Mouse (Mus musculus) midbrain, embryonic 15.5 days (tissue): ENCODE measurements around the gene F830045P16Rik. TPM values are rescaled to one million over a fixed set of nuclear protein-coding genes. Genes with fewer than 3 reads are reported as not detected.

ENCODE experiments used
- ATAC-seq: fragments of 200-750 bp; cut with Nextera tagmentation; replicated peaks from 2 replicates; pipeline ENCODE4 v1.8.0; 2017; ENCODE audit warnings: moderate TSS enrichment
- H3K27ac ChIP-seq: fragments of 300-500 bp; sonication (generic); 2 replicates; pipeline ENCODE4 v1.5.1; 2015; ENCODE audit warnings: mild to moderate bottlenecking, inconsistent platforms
- H3K27me3 ChIP-seq: fragments of 300-500 bp; sonication (generic); replicated peaks from 2 replicates; pipeline ENCODE4 v1.6.1; 2015; ENCODE audit warnings: inconsistent platforms
- H3K36me3 ChIP-seq: fragments of 300-500 bp; sonication (generic); replicated peaks from 2 replicates; pipeline ENCODE4 v1.6.1; 2015; ENCODE audit warnings: inconsistent platforms
- H3K4me1 ChIP-seq: fragments of 300-500 bp; sonication (generic); 2 replicates; pipeline ENCODE4 v1.6.1; 2015; ENCODE audit warnings: inconsistent platforms
- H3K4me2 ChIP-seq: fragments of 300-500 bp; sonication (generic); 2 replicates; pipeline ENCODE4 v1.6.1; 2015; ENCODE audit warnings: inconsistent platforms, mild to moderate bottlenecking, moderate library complexity
- H3K4me3 ChIP-seq: fragments of 300-500 bp; sonication (generic); 2 replicates; pipeline ENCODE4 v1.5.1; 2015; ENCODE audit warnings: mild to moderate bottlenecking, inconsistent platforms
- H3K9ac ChIP-seq: fragments of 300-500 bp; sonication (generic); 2 replicates; pipeline ENCODE4 v1.6.1; 2015; ENCODE audit warnings: mild to moderate bottlenecking, inconsistent platforms
- H3K9me3 ChIP-seq: fragments of 300-500 bp; sonication (generic); 2 replicates; pipeline ENCODE4 v1.6.1; 2016; ENCODE audit warnings: inconsistent platforms
- WGBS: fragments of 180-500 bp; shearing (Covaris S2); methylation state at CpG from one replicate; pipeline ENCODE4 v1.1.7; 2015; ENCODE audit warnings: mixed read lengths; 5-methylcytosine and 5-hydroxymethylcytosine counted together
- polyA plus RNA-seq: library from polyadenylated mRNA; unstranded; fragments of >200 nt; fragmentation: Nextera tagmentation; extraction: Ambion mirVana; gene quantifications from 2 replicates; pipeline ENCODE4 v1.2.1, GENCODE M21; 2015

F830045P16Rik gene
- not detected in 2 replicates for polyA plus RNA-seq

DNA sequence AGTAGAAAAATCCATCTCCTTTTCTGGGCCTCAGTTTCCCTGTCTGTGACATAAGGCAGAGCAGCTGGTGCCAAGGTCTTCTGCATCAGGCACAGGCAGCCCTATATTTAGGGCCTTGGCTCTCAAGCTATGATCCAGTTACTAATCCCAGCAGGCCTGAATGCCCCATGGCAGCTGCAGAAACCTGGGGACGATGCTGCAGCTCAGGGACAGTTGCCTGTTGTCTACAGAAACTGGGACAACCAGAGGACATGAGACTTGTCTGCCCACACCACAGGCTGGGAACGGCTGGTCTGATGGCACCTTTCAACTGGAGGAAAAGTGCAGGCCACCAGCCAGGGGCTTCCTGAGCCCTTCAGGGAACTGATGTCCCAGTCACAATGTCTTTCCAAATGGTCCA is at the start of gene F830045P16Rik:
Gene F830045P16Rik, minus strand, starts transcription at position 226 of the 400 bp plus-strand sequence.
- ATAC-seq = no peak
- Histone ChIP-seq H3K27me3 (no peaks in the 10 kb centered on the region), H3K9ac (no peak within 1 kb of the TSS), H3K4me3 (no peak within 1 kb of the TSS), H3K36me3 (no peaks in the 10 kb centered on the region), H3K27ac (no peak within 1 kb of the TSS), H3K4me1 (peaks cover 33% of the 10 kb centered on the region), H3K9me3 (no peaks in the 10 kb centered on the region), H3K4me2 (no peak within 1 kb of the TSS)
- 44% methylated on average over 2 of the region's 2 CpGs for WGBS

DNA sequence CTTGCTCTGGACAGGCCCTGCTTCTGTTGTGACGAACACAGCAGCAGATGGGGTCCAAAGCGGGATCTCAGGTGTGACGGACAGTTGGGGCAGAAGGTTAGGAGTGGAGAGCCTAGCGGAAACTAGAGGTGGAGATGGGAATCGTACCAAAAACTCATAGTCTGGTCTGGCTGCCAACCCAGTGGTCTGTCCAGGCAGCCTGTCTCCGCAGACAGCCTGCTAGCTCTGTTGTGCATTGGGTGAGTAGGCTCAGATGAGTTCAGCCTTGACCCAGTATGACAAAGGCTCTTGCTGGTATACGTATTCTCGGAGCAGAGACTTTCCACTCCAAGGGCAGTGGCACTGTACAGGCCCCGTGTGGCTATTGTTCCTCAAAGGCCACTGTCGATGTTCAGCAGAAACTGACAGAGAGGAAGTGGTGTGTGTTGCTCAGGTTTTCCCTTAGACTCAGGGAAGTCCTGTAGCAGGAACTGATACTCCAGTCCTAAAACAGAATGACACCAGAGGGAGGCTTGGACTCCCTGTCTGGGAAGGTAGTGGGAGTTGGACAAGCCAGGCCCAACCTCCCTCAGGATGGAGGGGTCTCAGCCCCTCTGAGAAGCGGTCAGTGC is 49.6 kb upstream of the F830045P16Rik start:
- no peak overlapping the region for H3K4me2 ChIP-seq
- H3K27ac ChIP-seq = no peak overlapping the region
- no peak overlapping the region for H3K9ac ChIP-seq
- no peaks in the 10 kb centered on the region for H3K9me3 ChIP-seq
- no peak overlapping the region for H3K4me3 ChIP-seq
- H3K36me3 ChIP-seq = no peaks in the 10 kb centered on the region
- ATAC-seq = no peak
- no peaks in the 10 kb centered on the region; the same call in 1 of the 2 replicates for H3K27me3 ChIP-seq
- 0 out of 2 replicates have a peak, but pooled peaks cover 7% of the 10 kb centered on the region for H3K4me1 ChIP-seq
- 80% methylated on average over 11 of the region's 11 CpGs for WGBS

DNA sequence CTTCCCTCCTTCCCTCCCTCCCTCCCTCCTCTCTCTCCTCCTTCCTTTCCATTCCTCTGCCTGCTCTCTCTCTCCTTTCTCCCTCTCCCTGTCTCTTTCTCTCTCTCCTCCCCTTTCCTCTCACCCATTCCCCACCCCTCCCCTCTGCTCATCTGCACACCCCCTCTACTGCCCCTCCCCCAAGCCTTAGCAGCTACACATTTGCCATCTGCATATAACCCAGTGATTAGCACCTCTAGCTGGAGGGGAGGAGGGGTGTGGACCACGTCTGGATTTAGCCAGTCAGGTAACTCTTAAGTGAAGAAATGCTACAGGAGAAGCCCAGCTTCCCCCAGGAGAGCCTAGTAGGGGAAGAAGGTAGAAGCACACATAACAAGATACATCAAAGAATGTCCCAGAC is 48.5 kb upstream of the F830045P16Rik start:
- no peak overlapping the region for H3K27ac ChIP-seq
- 0% methylated on average over 1 of the region's 1 CpGs for WGBS
- ATAC-seq = no peak

DNA sequence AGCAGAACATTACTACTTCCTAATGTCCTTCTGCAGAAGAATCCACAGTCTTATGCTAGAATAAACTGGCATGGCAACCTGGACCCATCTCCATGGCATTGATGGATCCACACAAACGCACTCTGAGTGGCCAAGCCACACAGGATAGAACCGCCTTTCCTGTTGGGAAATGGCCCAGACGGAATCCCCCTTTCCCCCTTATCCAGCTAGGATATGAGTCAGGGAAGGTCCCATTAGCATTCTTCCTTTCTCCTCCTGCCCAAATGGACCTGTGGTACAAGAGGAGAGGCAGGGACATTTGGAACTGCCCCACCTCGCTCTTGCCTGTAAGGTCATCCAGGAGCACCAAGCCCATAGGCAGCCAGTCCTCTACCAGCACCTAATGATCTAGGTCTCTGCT is 45.9 kb upstream of the F830045P16Rik start:
- no peak overlapping the region for H3K27ac ChIP-seq
- no peaks in the 10 kb centered on the region for H3K9me3 ChIP-seq
- no peaks in the 10 kb centered on the region; the same call in 1 of the 2 replicates for H3K27me3 ChIP-seq
- no peak overlapping the region for H3K4me3 ChIP-seq
- WGBS = 89% methylated on average over 4 of the region's 4 CpGs
- H3K4me1 ChIP-seq = 0 out of 2 replicates have a peak, but pooled peaks cover 7% of the 10 kb centered on the region
- no peaks in the 10 kb centered on the region for H3K36me3 ChIP-seq
- H3K4me2 ChIP-seq = no peak overlapping the region
- H3K9ac ChIP-seq = no peak overlapping the region
- no peak for ATAC-seq

More for the DNA sequence above, 48.5 kb upstream of the F830045P16Rik start:
- H3K9me3 ChIP-seq = no peaks in the 10 kb centered on the region
- H3K36me3 ChIP-seq = no peaks in the 10 kb centered on the region
- H3K9ac ChIP-seq = no peak overlapping the region
- 0 out of 2 replicates have a peak, but pooled peaks cover 7% of the 10 kb centered on the region for H3K4me1 ChIP-seq
- H3K27me3 ChIP-seq = no peaks in the 10 kb centered on the region; the same call in 1 of the 2 replicates
- no peak overlapping the region for H3K4me3 ChIP-seq
- H3K4me2 ChIP-seq = no peak overlapping the region

DNA sequence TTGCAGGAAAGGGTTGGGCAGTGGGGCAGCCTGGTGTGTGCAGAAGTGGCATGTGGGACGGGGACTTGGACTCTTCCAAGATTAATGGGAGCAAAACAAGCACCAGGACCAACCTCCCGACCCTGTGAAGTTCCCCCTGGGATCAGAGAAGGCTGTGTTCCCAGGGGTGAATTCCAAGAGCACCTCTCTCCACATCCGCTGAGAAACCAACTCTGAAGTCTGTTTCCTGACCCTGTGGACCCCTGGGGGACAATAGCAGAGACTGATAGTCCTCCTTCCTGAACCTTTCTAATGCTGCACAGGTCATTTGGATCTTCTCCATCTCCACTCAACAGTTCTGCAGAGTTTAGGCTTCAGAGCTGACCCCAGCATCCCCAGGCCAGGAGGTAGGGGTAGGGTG is 45.4 kb upstream of the F830045P16Rik start:
- Histone ChIP-seq H3K36me3 (no peaks in the 10 kb centered on the region), H3K4me3 (no peak overlapping the region), H3K27me3 (no peaks in the 10 kb centered on the region; the same call in 1 of the 2 replicates), H3K4me1 (0 out of 2 replicates have a peak, but pooled peaks cover 7% of the 10 kb centered on the region), H3K4me2 (no peak overlapping the region), H3K9ac (no peak overlapping the region), H3K9me3 (no peaks in the 10 kb centered on the region), H3K27ac (no peak overlapping the region)
- ATAC-seq = no peak
- 59% methylated on average over 3 of the region's 3 CpGs for WGBS

DNA sequence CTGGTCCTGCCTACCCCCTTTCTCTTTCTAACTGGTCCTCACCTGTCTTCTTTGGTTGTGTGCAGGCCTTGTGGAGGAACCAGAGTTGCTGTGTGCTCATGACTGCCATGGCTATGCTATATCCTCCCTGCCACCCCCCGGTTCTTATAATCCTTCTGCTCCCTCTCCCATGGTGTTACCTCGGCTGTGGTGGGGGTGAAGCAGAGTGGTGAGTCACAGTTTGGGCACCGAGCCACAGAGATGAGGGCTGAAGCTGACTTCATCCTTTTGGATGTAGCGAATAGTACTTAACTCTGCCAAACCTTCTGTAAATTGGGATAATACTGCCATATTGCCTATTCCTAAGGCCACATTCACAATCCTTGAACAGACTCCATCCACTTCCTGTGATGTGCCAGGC is 44.3 kb upstream of the F830045P16Rik start:
- 85% methylated on average over 4 of the region's 4 CpGs for WGBS
- Histone ChIP-seq H3K27ac (no peak overlapping the region), H3K27me3 (no peaks in the 10 kb centered on the region; the same call in 1 of the 2 replicates), H3K36me3 (no peaks in the 10 kb centered on the region), H3K4me3 (no peak overlapping the region), H3K9me3 (no peaks in the 10 kb centered on the region), H3K4me1 (0 out of 2 replicates have a peak, but pooled peaks cover 7% of the 10 kb centered on the region), H3K9ac (no peak overlapping the region), H3K4me2 (no peak overlapping the region)
- no peak for ATAC-seq

DNA sequence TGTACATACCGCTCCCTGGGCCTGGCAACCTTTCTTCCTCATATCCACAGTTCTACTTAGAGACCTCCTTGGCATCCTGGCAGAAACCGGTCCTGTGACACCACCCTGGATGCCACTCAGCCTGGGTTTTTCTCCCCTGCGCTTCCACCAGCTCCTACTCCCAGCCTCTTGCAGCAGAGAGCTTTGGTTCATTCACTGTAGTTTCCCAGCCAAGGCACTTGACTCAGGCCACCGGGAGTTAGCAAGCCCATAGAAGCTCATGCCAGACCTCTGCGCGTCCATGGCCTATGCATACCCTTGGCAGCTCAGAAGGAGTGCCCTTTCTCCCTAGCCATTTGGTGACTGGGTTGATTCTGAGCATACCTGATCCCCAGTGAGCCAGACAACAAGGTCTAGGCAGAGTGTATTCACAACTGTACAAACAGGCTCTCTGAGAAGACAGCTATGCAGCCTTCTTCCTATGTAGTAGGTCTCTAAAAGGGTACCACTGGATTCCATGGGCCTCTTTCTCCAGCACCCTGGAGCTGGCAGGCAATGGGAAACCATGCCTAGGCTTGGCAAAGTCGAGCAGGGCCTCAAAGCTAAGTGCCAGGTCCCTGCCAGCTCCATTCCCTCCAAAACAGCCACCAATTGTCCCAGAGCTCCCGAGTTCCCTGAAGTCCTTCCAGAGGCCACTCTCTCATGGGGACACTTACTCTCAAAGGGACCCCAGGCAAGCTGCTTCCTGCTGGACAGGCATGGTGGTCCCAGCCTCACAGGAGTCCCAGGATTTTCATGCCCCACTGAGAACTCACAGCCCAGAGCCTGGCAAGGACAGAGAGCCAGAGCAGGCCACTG is 40.4 kb upstream of the F830045P16Rik start:
- Histone ChIP-seq H3K4me3 (no peak overlapping the region), H3K36me3 (no peaks in the 10 kb centered on the region), H3K27me3 (no peaks in the 10 kb centered on the region; the same call in 1 of the 2 replicates), H3K4me1 (peaks cover 24% of the 10 kb centered on the region), H3K9me3 (no peaks in the 10 kb centered on the region), H3K9ac (no peak overlapping the region), H3K27ac (no peak overlapping the region), H3K4me2 (no peak overlapping the region)
- WGBS = 80% methylated on average over 8 of the region's 8 CpGs
- ATAC-seq = no peak

DNA sequence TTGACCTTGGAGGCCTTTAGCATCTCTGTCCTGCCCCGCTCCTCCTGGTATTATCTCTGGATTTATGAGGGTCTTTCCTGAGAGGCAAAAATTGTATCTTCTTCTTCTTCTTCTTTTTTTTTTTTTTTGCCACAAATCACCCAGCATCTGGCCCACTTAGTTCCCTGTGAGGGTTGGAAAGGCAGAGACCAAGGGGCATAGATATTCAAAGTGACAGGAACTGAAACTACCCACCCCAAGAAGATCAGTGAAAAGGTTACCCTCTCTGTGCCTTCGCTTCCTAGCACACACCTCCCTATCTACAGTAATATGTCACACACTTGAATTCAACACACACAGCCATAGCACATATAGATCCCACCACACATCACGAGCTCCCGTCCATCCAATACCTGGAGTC is 38.7 kb upstream of the F830045P16Rik start:
- peak overlapping the region; percentile 24; the same call in 1 of the 2 replicates for H3K9ac ChIP-seq
- H3K27me3 ChIP-seq = no peaks in the 10 kb centered on the region
- no peaks in the 10 kb centered on the region for H3K9me3 ChIP-seq
- peak overlapping the region; percentile 84 for H3K27ac ChIP-seq
- ATAC-seq = no peak
- 93% methylated on average over 4 of the region's 4 CpGs for WGBS
- H3K36me3 ChIP-seq = no peaks in the 10 kb centered on the region
- H3K4me2 ChIP-seq = peak overlapping the region; percentile 55; the same call in 1 of the 2 replicates
- H3K4me1 ChIP-seq = peaks cover 24% of the 10 kb centered on the region
- H3K4me3 ChIP-seq = no peak overlapping the region

DNA sequence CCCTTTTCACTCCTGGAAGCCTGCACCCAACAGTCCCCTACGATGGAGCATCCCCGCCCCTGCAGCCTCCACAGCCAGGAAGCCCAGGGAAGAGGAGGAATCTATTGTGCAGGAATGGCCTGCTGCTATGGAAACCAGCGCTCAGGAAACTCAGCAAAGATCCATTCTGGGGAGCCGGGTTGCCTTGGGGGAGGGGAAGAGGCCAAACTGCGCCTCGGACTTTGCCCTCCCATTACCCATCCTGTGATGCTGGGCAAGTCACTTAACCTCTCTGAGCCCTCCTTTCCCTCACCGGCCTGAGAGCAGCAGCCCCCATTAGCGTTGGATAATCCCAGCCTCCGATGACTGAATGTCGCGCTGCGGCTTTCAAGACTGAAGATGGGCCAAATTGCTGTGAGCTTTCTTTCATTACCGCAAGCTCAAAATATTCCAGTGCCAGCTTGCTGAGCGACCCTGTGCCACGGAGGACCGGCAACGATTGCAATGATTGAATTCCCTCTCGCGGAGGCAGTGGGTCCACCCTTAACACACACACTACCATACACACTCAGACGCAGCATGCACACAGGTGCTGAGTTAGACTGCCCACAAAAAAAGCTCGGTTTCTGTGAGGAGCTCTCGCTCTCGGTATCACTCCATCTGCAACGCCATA is 38.1 kb upstream of the F830045P16Rik start:
- Histone ChIP-seq H3K4me3 (peak overlapping the region; percentile 27), H3K4me2 (peak overlapping the region; percentile 55), H3K9ac (peak overlapping the region; percentile 24; the same call in 1 of the 2 replicates), H3K27me3 (no peaks in the 10 kb centered on the region), H3K9me3 (no peaks in the 10 kb centered on the region), H3K27ac (peak overlapping the region; percentile 84), H3K36me3 (no peaks in the 10 kb centered on the region), H3K4me1 (peaks cover 24% of the 10 kb centered on the region)
- peak; percentile 90 for ATAC-seq
- 4% methylated on average over 24 of the region's 24 CpGs for WGBS

DNA sequence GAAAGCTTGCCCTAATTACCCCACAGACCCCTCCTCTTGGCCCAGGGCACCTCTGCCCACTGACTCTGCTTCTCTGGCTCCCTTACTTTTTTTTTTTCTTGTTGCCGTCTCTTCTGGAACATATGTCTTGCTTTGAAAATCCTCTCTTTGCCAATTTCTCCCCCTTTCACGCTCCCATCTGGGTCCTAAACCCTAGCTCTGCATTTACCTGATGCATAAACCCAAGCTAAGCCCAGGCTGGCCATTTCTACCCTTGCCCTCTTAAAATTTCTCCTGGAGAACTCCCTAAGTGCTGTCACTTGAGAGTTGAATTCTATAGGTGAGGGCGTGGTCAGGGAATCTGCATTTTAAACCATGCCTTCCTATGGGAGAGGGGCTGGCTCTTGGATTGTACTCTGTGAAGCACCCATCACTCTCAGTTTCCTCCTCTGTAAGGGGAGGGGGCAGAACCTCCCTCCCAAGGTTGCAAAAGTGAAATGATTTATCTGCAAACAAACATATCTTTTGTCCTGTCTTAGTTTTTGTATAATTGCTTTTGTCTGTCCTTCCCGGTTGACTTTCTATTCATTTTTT is 37.4 kb upstream of the F830045P16Rik start:
- Histone ChIP-seq H3K9ac (peak overlapping the region; percentile 16; the same call in 1 of the 2 replicates), H3K27ac (peak overlapping the region; percentile 84), H3K36me3 (no peaks in the 10 kb centered on the region), H3K9me3 (no peaks in the 10 kb centered on the region), H3K27me3 (no peaks in the 10 kb centered on the region), H3K4me1 (peaks cover 24% of the 10 kb centered on the region), H3K4me2 (peak overlapping the region; percentile 55), H3K4me3 (peak overlapping the region; percentile 27)
- WGBS = 12% methylated on average over 4 of the region's 4 CpGs
- peak; percentile 52; the same call in 1 of the 2 replicates for ATAC-seq

DNA sequence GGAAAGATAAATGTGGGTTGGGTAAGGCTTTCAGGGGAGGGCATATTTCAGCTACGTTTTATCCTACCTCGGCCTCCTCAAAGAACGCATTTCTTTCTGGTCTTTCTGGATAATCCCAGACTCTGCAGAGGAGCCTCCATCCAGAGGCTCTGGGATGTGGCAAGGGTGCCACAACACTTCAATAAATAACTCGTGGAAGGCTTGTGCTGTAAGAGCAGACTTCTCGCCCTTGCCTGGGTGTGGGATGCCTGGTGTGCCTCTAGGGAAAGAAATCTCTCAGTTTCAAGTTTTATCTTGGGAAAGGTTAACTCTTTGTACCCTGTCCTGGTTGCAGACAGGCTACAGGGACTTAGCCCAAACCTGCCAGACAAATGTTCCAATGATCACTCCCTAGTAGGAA is 33.2 kb upstream of the F830045P16Rik start:
- Histone ChIP-seq H3K4me2 (no peak overlapping the region), H3K9me3 (no peaks in the 10 kb centered on the region), H3K9ac (no peak overlapping the region), H3K27me3 (no peaks in the 10 kb centered on the region), H3K36me3 (no peaks in the 10 kb centered on the region), H3K27ac (no peak overlapping the region), H3K4me1 (peaks cover 15% of the 10 kb centered on the region), H3K4me3 (no peak overlapping the region)
- WGBS = 84% methylated on average over 5 of the region's 5 CpGs
- ATAC-seq = no peak

DNA sequence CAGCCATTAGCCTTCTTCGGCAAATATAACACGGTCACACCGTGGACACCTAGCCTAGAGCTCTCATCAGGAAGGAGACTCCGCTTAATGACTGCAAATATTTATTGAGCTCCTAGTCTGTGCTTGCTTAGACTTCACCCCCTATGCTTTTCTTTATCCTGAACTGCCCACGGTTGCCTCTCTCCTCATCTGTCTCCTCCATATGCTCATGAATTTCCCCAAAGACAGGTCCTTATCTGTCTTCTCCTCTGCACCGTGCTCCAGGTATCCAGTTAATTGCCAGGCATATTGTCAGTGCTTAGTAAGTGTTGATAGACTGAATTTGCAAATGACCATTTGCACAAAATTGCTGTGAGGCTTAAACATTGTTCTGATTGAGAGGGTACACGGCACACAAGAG is 32.7 kb upstream of the F830045P16Rik start:
- H3K27ac ChIP-seq = no peak overlapping the region
- ATAC-seq = no peak
- no peak overlapping the region for H3K4me2 ChIP-seq
- no peaks in the 10 kb centered on the region for H3K27me3 ChIP-seq
- 87% methylated on average over 7 of the region's 7 CpGs for WGBS
- peaks cover 12% of the 10 kb centered on the region for H3K4me1 ChIP-seq
- no peak overlapping the region for H3K9ac ChIP-seq
- no peaks in the 10 kb centered on the region for H3K9me3 ChIP-seq
- H3K36me3 ChIP-seq = no peaks in the 10 kb centered on the region
- H3K4me3 ChIP-seq = no peak overlapping the region
